Mouse (Mus musculus): ENCODE measurements around the gene Gpr146. TPM values are rescaled to one million over a fixed set of nuclear protein-coding genes. Genes with fewer than 3 reads are reported as not detected.

Gpr146 gene
- polyA plus RNA-seq, 1 experiment = 15.3 TPM

- no peak for TF ChIP-seq CTCF (IDR thresholded peaks at IDR 0.05; ENCODE audit: extremely low read depth, insufficient read depth, low read length)
- TF ChIP-seq POLR2A (IDR thresholded peaks at IDR 0.05; ENCODE audit: extremely low read depth, insufficient read depth, low read length) = no peak
- Histone ChIP-seq H3K4me3 (ENCODE audit: insufficient read depth, low read length) (no peak overlapping the region), H3K27ac (ENCODE audit: insufficient read depth, low read length) (no peak overlapping the region)
These were observed 38.6 kb upstream of the Gpr146 start for GRCm38 (mm10) chr5:139338891-139339290.

GRCm38 (mm10) chr5:139344021-139344686 lies 33.3 kb upstream of the Gpr146 start:
- H3K4me1 ChIP-seq (ENCODE audit: control insufficient read depth, insufficient read depth, low read length) = no peaks in the 10 kb centered on the region
- peak; percentile 73 for TF ChIP-seq CTCF (IDR thresholded peaks at IDR 0.05; ENCODE audit: extremely low read depth, insufficient read depth, low read length)
- no peak for TF ChIP-seq POLR2A (IDR thresholded peaks at IDR 0.05; ENCODE audit: extremely low read depth, insufficient read depth, low read length)
- no peak overlapping the region for H3K27ac ChIP-seq (ENCODE audit: insufficient read depth, low read length)
- H3K4me3 ChIP-seq (ENCODE audit: insufficient read depth, low read length) = peak overlapping the region; percentile 94

More at GRCm38 (mm10) chr5:139338891-139339290, 38.6 kb upstream of the Gpr146 start:
- H3K4me1 ChIP-seq (ENCODE audit: control insufficient read depth, insufficient read depth, low read length) = no peaks in the 10 kb centered on the region

GRCm38 (mm10) chr5:139344687-139345363 lies 32.7 kb upstream of the Gpr146 start:
- Histone ChIP-seq H3K4me1 (ENCODE audit: control insufficient read depth, insufficient read depth, low read length) (no peaks in the 10 kb centered on the region), H3K27ac (ENCODE audit: insufficient read depth, low read length) (peak overlapping the region; percentile 53; the same call in 1 of the 2 replicates), H3K4me3 (ENCODE audit: insufficient read depth, low read length) (peak overlapping the region; percentile 94)
- TF ChIP-seq CTCF (IDR thresholded peaks at IDR 0.05; ENCODE audit: extremely low read depth, insufficient read depth, low read length) (no peak), POLR2A (IDR thresholded peaks at IDR 0.05; ENCODE audit: extremely low read depth, insufficient read depth, low read length) (peak; percentile 91)

- no peak overlapping the region for H3K27ac ChIP-seq (ENCODE audit: insufficient read depth, low read length)
- H3K4me3 ChIP-seq (ENCODE audit: insufficient read depth, low read length) = peak overlapping the region; percentile 94
- no peaks in the 10 kb centered on the region for H3K4me1 ChIP-seq (ENCODE audit: control insufficient read depth, insufficient read depth, low read length)
- TF ChIP-seq CTCF (IDR thresholded peaks at IDR 0.05; ENCODE audit: extremely low read depth, insufficient read depth, low read length) = no peak
These were observed 32.2 kb upstream of the Gpr146 start for GRCm38 (mm10) chr5:139345364-139345714.

- Histone ChIP-seq H3K4me3 (ENCODE audit: insufficient read depth, low read length) (no peak overlapping the region), H3K4me1 (ENCODE audit: control insufficient read depth, insufficient read depth, low read length) (no peaks in the 10 kb centered on the region), H3K27ac (ENCODE audit: insufficient read depth, low read length) (no peak overlapping the region)
- no peak for TF ChIP-seq CTCF (IDR thresholded peaks at IDR 0.05; ENCODE audit: extremely low read depth, insufficient read depth, low read length)
- TF ChIP-seq POLR2A (IDR thresholded peaks at IDR 0.05; ENCODE audit: extremely low read depth, insufficient read depth, low read length) = no peak
These were observed 30.3 kb upstream of the Gpr146 start for GRCm38 (mm10) chr5:139347225-139347624.

GRCm38 (mm10) chr5:139349713-139350112 lies 27.8 kb upstream of the Gpr146 start:
- Histone ChIP-seq H3K4me1 (ENCODE audit: control insufficient read depth, insufficient read depth, low read length) (no peaks in the 10 kb centered on the region), H3K27ac (ENCODE audit: insufficient read depth, low read length) (no peak overlapping the region), H3K4me3 (ENCODE audit: insufficient read depth, low read length) (no peak overlapping the region)
- TF ChIP-seq CTCF (IDR thresholded peaks at IDR 0.05; ENCODE audit: extremely low read depth, insufficient read depth, low read length) (no peak), POLR2A (IDR thresholded peaks at IDR 0.05; ENCODE audit: extremely low read depth, insufficient read depth, low read length) (no peak)

GRCm38 (mm10) chr5:139351134-139351533 lies 26.4 kb upstream of the Gpr146 start, which contains the start of gene Cox19:
TSS of gene Cox19 (minus strand) at chr5:139351418.
- no peak for TF ChIP-seq POLR2A (IDR thresholded peaks at IDR 0.05; ENCODE audit: extremely low read depth, insufficient read depth, low read length)
- no peak for TF ChIP-seq CTCF (IDR thresholded peaks at IDR 0.05; ENCODE audit: extremely low read depth, insufficient read depth, low read length)
- Histone ChIP-seq H3K4me3 (ENCODE audit: insufficient read depth, low read length) (no peak within 1 kb of the TSS), H3K27ac (ENCODE audit: insufficient read depth, low read length) (no peak within 1 kb of the TSS), H3K4me1 (ENCODE audit: control insufficient read depth, insufficient read depth, low read length) (no peaks in the 10 kb centered on the region)

GRCm38 (mm10) chr5:139351628-139352027 lies 25.9 kb upstream of the Gpr146 start:
- H3K4me1 ChIP-seq (ENCODE audit: control insufficient read depth, insufficient read depth, low read length) = no peaks in the 10 kb centered on the region
- TF ChIP-seq POLR2A (IDR thresholded peaks at IDR 0.05; ENCODE audit: extremely low read depth, insufficient read depth, low read length) (no peak), CTCF (IDR thresholded peaks at IDR 0.05; ENCODE audit: extremely low read depth, insufficient read depth, low read length) (no peak)
- H3K4me3 ChIP-seq (ENCODE audit: insufficient read depth, low read length) = no peak overlapping the region
- H3K27ac ChIP-seq (ENCODE audit: insufficient read depth, low read length) = no peak overlapping the region

GRCm38 (mm10) chr5:139352317-139352716 lies 25.2 kb upstream of the Gpr146 start, which contains the start of gene Cyp2w1:
TSS of gene Cyp2w1 (plus strand) at chr5:139352617.
- TF ChIP-seq POLR2A (IDR thresholded peaks at IDR 0.05; ENCODE audit: extremely low read depth, insufficient read depth, low read length) (no peak), CTCF (IDR thresholded peaks at IDR 0.05; ENCODE audit: extremely low read depth, insufficient read depth, low read length) (no peak)
- Histone ChIP-seq H3K4me3 (ENCODE audit: insufficient read depth, low read length) (no peak within 1 kb of the TSS), H3K27ac (ENCODE audit: insufficient read depth, low read length) (no peak within 1 kb of the TSS), H3K4me1 (ENCODE audit: control insufficient read depth, insufficient read depth, low read length) (no peaks in the 10 kb centered on the region)

- H3K4me1 ChIP-seq (ENCODE audit: control insufficient read depth, insufficient read depth, low read length) = no peaks in the 10 kb centered on the region
- H3K27ac ChIP-seq (ENCODE audit: insufficient read depth, low read length) = no peak overlapping the region
- TF ChIP-seq POLR2A (IDR thresholded peaks at IDR 0.05; ENCODE audit: extremely low read depth, insufficient read depth, low read length) (no peak), CTCF (IDR thresholded peaks at IDR 0.05; ENCODE audit: extremely low read depth, insufficient read depth, low read length) (no peak)
- H3K4me3 ChIP-seq (ENCODE audit: insufficient read depth, low read length) = no peak overlapping the region
These were observed 24.0 kb upstream of the Gpr146 start for GRCm38 (mm10) chr5:139353496-139353895.

Measured in cortical plate, adult 2 months (tissue).